Mouse (Mus musculus): Measurements from ENCODE around the gene S1pr2.
"Not testable (repeated sequence)": the region's sequence is repeated elsewhere in the genome, so short reads cannot be mapped to it uniquely, and the experiment has no call there.

S1pr2 gene

DNA sequence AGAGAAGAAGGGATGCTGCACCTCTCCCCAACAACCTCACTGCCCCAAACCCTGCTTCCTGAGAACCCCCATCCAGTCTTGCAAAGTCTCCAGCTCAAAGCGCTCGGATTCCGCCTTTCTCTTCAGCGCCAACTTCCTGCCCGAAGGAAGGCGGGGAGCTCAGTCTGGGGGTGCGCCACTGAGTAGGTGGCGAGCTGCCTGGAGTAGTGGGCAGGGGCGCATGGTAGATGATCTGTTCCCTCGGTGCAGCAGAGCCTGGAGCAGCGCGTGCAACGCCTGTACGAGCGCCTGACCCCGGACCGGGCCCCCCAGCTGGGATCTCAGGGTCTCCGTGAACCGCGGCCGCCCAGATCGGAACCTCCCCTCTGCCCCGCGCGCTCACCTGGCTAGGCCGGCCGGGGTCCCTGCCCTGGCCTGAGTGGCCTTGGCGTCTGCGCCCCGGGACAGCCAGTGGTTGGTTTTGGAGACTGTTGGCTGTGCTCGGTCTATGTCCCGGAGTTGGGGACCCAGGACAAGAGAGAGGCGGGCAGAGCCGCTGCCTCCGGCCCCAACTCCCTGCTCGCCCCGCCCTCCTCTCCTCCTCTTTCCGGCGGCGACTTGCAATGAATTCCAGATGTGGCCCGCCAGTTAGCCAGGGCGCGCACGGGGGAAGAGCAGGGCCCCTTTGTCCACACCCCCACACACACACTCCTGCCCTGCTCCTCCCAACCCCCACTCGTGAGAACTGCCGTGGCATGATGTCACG lies at the start of gene S1pr2:
S1pr2 (minus strand) TSS at position 566 of the 745 bp plus-strand sequence.
- peak; percentile 28 to 34 for DNase-seq (ENCODE audit: low spot score in 2 of 2)

DNA sequence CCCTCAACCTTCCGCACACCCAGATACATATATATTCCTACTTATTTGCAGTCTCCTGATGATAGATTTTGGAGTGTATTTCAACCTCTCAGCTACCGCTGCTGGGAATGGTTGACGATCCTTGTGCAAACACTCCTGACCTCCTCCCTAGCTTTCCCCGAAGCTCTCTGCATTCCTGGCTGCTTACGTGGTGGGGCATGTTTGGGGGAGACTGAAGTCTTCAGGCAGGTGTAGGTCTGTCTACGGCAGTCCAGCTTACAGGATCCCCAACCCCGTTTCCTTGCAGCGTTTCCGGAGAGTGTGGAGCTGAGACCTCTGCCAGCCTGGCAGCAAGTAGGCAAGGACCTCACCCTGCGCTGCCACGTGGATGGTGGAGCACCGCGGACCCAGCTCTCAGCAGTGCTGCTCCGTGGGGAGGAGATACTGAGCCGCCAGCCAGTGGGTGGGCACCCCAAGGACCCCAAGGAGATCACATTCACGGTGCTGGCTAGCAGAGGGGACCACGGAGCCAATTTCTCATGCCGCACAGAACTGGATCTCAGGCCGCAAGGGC lies 48.8 kb upstream of the S1pr2 start:
- no peak for DNase-seq (ENCODE audit: low spot score in 2 of 2)

DNA sequence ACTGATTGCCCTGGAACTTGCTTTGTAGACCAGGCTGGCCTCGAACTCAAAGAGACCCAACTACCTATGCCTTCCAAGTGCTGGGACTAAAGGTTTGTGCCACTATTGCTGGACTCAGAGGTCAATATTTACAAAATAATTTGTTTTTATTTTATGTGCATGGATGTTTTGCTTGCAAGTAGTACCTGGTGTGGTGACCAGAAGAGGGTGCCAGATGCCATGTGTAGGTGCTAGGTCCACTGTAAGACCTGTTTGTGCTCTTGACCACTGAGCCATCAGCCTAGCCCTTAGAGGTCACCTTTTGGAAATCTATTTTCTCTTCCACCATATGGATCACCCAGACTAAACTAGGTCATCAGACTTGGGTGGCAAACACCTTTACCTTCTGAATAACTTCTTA lies 46.1 kb upstream of the S1pr2 start:
- DNase-seq (ENCODE audit: low spot score in 2 of 2), result no peak

DNA sequence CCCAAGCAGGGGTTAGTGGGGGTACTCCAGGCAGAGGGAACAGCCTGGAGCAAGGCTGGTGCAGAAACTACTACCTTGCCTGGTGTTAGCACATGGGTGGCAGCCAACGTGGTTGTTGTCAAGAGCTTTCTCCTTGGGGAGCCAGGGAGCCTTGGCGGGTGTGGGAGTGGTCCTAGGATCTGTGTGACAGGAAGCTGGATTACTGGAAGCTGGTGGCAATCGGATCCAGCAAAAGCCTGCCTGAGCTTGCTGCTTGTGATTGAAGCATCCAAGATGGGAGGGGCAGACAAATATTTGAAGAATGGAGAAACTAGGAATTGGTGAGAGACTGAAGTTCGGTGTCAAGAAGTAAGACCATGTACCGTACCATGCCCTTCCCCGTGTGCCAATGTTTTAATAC lies 45.7 kb upstream of the S1pr2 start:
- no peak for DNase-seq (ENCODE audit: low spot score in 2 of 2)

DNA sequence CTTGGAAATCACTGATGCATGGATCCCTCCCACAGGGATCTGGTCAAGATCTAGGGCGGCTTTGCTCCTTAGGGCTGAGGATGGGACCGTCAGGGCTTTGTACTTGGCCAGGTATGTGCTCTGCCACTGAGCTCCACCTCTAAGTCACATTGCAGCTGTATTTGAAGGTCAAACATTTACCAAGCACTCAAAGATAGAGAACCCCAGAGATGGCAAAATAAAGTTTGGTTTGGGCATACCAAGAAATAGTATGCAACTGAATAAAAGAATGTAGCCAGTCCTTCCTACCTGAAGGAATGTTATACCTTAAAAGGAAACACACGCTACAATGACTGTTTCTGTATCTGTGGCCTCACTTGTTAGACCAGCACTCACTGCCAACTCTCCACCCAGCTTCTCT lies 44.8 kb upstream of the S1pr2 start:
- no peak for DNase-seq (ENCODE audit: low spot score in 2 of 2)

DNA sequence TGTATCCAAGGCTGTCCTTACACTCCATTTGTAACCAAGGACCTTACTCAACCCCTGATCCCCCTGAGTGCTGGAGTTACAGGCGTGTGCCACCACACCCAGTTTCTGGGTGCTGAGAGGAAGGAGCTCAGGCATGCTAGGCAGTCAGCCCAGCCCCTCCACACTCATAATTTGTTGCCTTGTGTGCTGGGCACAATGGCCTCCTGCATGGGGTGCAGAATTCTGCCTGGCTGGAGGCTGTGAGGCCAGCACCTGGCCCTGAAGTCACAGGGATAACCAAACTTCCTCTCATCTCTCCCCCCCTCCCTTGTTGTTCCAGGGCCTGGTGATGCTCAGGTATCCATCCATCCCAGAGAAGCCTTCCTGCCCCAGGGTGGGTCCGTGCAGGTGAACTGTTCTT lies 42.0 kb upstream of the S1pr2 start:
- DNase-seq (ENCODE audit: low spot score in 2 of 2), result no peak

DNA sequence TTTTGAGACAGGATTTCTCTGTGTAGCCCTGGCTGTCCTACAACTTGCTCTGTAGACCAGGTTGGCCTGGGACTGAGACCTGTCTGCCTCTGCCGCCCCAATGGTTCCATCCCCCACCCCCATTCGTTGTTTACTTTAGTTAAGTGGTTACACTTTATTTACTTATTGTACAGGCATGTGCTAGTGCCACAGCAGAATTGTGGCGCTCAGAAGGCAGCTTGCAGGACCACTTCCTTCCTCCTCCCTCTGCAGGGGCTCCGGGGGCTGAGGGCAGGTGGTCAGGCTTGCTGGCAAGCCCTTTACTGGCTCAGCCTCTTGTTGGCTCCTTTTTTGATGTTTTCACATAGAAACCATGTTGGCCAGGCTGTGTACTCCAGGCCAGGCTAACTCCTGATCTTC lies 40.6 kb upstream of the S1pr2 start:
- DNase-seq (ENCODE audit: low spot score in 2 of 2), result no peak

DNA sequence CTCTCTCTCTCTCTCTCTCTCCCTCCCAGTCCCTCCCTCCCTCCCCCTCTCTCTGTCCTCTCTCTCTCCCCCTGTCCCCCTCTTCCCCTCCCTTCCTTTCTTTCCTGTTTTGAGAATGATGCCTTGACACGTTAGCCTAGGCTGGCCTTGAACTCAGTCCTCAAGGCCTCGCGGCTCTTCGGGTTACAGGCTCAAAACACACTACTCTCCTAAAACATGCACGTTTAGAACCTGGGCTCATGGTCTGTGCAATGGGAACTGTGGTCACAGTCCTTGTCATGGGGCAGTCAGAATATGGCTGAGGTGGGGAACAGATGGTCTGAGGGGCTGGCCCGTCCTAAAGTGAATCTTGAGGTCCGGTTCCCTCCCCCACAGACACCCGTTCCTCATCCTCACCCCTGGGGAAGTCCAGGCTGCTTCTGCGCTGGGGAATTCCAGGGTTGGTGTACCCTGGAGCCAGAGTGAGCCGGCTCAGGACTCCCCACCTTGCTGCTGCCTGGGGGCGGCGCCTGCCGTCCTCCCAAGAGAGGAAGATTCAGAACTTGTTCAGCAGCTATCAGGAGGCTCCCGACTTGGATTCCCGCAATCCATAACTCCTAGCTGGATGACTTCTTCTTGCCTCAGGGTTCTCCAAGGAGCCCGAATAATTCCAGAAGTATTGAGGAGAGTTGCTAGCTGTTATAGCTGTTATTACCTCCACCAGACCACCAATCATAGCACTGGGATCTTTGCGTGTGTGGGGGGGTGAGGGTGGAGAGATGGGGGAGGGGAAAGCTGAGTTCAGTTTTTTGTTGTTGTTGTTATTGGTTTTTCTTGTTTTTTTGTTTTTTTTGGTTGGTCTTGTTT lies 40.0 kb upstream of the S1pr2 start:
- DNase-seq (ENCODE audit: low spot score in 2 of 2), result no peak

DNA sequence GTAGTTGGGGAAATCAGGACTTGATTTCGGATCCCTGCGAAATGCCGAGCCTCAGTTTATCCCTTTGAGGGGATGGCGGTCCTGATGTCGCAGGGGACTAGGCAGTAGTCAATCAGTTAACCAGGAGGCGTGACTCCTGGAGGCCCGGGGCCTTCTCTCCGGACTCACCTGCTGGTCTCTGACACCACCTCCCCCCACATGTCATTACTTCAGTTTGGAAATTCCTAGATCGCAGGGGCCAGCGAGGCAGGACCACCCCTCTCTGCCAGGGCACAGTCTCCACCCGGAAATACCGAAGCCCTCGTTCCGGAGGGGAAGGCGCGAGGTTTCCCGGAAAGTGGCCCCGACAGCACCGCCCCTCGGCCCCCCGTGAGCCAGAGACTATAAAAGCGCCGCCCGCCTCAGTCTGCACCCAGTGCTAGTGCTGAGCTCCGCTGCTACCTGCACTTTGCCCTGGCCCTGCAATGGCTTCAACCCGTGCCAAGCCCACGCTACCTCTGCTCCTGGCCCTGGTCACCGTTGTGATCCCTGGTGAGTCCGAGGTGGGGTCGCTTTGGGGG lies 39.1 kb upstream of the S1pr2 start, which contains the start of gene Icam1:
Icam1 (plus strand) TSS at position 415 of the 560 bp plus-strand sequence.
- DNase-seq (ENCODE audit: low spot score in 2 of 2), result no peak

DNA sequence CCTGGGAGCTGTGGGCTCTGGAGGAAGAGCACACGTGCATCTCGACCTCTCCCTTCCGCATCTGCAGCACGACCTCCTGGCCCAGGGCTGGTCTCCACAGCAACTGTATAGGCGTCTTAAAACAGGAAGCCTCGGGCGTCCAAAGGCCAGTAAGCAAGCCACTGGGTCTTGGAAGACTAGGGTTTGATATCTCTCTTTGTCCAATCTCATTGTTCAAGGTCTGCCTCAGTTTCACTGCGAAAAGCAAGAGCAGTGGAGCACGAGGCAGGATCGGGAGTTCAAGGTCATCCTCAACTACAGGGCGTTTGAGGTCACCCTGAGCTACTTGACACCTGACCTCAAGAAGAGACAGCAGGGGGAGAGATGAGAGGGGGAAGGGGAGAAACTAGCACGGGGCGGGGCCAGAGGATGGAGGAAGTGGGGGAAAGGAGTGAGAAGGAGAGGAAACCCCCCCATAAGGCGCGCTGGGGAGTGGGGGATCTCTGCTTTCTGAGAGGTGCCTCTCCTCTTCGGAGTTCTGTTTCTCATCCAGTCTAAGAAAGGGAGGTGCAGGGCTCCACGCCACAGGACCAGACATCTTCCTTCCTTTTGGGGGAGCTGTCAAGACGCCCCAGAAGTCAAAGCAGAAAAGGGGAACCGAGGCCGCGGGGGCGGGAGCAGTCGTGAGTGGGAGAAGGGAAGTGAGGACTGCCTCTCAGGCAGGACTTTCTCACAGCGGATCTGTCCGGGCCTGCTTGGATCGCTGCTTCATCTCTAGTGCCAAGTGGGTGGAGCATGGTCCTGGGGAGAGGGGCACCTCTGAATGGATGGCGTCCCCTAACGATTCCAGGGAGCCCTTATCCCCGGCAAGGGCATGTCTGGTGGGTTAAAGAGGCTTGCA lies 38.4 kb upstream of the S1pr2 start:
- no peak for DNase-seq (ENCODE audit: low spot score in 2 of 2)

DNA sequence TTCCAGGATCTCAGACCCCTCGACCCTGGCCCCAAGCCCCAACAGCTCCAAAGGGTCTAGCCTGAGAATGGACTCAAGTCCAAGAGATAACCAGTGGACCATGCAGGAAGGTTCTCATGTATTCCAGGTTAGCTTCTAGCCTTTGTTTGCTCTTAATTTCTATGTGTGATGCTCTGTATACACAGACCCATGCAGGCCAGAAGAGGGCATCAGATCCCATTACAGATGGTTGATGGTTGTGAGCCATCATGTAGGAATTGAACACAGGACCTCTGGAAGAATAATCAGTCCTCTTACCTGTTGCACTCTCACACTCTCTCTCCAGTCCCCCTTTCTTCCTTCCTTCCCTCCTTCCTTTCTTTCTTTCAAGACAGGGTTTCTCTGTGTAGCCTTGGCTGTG lies 35.8 kb upstream of the S1pr2 start:
- DNase-seq (ENCODE audit: low spot score in 2 of 2), result no peak

DNA sequence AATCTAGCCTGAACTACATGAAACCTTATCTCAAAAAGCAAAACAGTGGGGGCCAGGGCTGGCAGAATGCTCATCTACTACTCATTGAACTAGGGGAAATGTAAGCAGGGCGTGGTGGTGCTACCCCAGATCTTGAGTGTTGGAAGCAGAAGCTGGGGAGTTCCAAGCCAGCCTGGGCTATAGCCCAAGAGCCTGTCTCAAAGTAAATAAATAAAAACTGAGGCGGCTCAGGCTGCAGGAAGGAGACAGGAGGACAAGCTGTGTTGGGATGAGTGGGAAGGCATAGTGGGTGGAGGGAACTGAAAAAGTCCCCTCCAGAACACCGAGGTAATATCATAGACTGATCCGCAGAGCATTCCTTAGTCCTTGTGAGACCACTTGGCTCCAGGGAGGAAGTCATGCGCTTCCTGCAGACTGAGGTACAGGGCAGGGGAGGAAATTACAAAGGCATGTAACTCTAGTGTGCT lies 35.3 kb upstream of the S1pr2 start:
- DNase-seq (ENCODE audit: low spot score in 2 of 2), result no peak

DNA sequence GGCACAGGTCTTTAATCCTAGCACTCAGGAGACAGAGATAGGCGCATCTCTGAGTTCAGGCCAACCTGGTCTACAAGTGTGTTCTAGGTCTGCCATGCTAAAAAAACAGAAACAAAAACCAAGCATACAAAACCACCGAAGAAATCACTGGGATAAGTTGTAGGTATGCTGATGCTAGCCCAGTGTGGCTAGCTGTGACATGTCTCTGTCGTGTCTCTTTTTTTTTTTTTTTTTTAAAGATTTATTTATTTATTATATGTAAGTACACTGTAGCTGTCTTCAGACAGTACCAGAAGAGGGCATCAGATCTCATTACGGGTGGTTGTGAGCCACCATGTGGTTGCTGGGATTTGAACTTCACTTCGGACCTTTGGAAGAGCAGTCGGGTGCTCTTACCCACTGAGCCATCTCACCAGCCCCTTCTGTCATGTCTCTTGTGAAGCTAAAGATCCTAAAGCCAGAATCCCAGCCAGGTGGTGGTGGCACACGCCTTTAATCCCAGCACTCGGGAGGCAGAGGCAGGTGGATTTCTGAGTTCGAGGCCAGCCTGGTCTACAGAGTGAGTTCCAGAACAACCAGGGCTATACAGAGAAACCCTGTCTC lies 34.5 kb upstream of the S1pr2 start:
- not testable (repeated sequence) for DNase-seq (ENCODE audit: low spot score in 2 of 2)

DNA sequence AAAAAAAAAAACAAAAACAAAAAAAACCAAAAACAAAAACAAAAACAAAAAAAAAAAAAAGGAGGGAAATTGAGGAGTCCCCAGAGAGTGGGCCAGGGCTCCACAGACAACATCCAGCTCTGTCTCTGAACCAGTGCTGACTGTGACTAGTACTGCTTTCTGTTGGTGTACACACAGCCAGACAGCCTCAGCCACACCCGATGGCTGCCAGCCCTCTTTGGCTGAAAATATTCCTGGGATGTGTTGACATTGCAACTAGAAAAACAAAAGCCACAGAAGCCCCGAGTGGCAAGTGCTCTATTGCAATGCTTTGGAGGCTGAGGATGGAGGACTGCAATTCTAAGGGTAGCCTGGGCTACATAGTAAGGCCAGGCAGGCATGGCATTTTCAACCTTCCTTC lies 33.8 kb upstream of the S1pr2 start:
- DNase-seq (ENCODE audit: low spot score in 2 of 2), result no peak

DNA sequence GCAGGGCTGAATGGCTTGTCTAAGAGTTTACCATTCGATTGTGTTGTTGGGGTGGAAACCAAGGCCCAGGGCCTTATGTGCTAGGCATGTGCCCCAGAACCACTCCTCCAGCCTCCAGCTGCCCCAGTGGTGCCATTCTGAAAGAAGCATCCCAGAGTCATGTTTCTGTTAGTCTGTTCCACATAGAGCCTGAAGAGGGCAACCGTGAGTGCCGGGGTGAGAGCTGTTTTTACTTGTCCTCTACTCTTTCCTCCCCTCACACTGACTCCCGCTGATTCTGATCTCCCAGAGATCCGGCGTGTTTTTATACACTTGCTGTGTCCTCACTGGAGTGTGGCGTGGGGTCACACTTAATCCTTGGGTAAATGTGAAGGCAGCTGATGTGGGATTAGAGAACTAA lies 31.4 kb upstream of the S1pr2 start:
- no peak for DNase-seq (ENCODE audit: low spot score in 2 of 2)

DNA sequence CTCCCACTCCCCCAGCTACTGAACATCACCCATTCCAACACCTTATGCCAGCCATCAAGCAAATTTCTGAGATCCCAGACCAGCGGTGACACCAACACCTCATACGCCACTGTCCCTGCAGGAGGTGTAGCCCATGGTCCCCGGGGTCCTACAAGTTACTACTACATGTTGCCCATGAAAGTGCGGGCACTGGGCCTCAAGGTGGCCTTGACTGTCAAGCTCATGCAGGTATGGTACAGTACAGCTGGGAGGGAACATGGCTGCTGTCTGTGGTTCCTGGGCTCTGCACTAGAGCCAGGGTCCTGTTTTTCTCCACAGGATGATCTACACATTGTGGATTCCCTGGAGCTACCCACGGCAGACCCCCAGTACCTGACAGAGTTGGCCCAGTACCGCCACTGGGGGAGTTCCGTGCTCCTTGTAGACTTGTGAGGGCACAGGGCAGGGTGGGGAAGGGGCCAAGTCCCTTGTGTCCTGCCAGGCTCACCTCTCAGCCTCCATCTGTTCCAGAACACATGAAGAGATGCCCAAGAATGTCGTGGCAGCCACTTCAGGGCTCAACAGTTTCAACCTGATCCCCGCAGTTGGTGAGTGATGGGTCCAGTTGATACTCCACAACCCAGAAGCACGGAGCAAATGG lies 30.9 kb upstream of the S1pr2 start:
- DNase-seq (ENCODE audit: low spot score in 2 of 2), result no peak

DNA sequence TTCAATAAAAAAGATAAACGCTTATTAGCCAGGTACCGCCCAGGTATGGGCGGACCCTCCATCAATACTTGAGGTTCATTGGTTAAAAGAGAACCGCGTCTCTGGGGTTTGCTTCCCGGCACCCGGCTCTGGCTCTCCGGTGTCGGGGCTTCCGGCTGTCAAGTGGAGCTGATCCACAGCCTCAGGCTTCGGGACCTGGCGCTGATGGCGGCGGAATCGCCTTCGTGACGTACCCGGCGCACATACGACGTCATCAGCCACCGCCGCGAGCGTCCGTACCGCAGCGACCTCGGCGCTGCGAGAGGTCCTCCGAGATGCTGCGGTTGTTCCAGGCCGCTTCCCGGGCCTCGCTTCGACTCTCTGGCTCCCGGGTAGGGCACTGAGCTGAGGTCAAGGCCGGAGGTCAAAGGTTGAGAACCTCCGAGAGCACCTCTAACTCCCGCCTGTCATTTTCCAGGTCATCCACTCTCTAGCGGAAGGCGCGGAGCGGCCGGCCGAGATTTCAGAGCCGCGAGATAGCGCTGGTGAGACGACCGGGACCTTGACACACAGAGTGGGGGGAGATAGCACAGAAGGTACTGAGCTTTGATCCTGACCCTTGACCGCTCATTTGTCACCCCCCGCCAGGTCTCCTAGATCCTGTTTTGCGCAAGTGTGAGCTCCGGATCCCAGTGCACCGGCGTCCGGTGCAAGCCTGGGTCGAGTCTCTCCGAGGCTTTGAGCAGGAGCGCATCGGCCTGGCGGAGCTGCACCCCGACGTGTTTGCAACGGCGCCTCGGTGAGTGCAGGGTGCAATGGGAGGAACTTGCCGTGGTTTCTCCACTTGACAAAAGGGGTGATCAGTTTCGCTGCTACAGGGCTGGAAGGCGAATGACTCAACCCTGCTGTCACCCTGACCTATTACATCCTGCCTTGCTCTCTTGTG lies 26.3 kb upstream of the S1pr2 start, which contains the start of gene Mrpl4:
Mrpl4 (plus strand) TSS at position 112 of the 925 bp plus-strand sequence.
- DNase-seq (ENCODE audit: low spot score in 2 of 2), result peak; percentile 88 to 89

DNA sequence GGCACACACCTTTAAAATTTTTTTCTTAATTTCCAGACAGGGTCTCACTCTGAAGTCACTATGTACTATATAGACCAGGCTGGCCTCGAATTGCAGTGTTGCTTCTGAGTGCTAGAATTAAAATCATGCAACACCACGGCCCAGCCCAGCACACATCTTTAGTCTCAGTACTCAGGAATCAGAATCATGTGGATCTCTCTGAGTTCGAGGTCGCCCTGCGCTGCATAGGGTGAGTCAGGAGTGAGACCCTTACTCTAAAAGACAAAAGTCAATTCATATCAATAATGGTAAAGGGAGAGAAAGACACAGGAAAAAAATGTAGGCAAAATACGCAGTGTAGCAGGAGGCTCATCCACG lies 25.7 kb upstream of the S1pr2 start:
- no peak for DNase-seq (ENCODE audit: low spot score in 2 of 2)

DNA sequence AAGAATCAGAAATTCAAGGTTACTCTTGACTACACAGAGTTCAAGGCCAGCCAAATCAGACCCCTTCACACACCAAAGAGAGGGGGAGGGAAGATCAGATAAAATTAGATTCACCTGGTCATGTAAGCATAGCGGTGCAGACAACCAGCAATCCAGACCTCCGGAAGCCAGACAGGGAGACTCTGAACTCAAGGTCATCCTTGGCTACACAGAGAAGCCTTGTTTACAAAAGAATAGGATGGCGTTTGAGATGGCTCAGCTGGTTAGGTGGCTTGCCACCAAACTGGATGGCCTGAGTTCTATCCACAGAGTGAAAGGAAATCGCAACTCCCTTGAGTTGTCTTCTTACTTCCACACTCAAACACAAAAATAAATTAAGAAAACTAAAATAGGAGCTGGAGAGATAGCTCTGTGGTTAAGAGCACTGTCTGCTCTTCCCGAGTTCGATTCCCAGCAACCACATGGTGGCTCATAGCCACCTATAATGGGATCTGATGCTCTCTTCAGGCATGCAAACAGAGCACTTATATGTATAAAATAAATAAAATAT lies 25.1 kb upstream of the S1pr2 start:
- no peak for DNase-seq (ENCODE audit: low spot score in 2 of 2)

Measured in right cerebral cortex, postnatal 36 days (tissue).